Mouse (Mus musculus): Measurements from ENCODE around the gene Fcgr1.
A peak's percentile ranks its signal among the peaks of the same experiment; 100 is the strongest.
"Not testable (repeated sequence)": the region's sequence is repeated elsewhere in the genome, so short reads cannot be mapped to it uniquely, and the experiment has no call there.

The Fcgr1 gene

GRCm38 (mm10) chr3:96293787-96294186 lies at the start of gene Fcgr1:
Gene Fcgr1 (minus strand): TSS chr3:96293969.
- DNase-seq: no peak

GRCm38 (mm10) chr3:96342652-96343051 lies 48.9 kb upstream of the Fcgr1 start:
- not testable (repeated sequence) for DNase-seq

- not testable (repeated sequence) for DNase-seq
These were observed 48.3 kb upstream of the Fcgr1 start for GRCm38 (mm10) chr3:96342100-96342499.

- peak; percentile 70 for DNase-seq
These were observed 47.0 kb upstream of the Fcgr1 start for GRCm38 (mm10) chr3:96340611-96341312.

GRCm38 (mm10) chr3:96338849-96339480 lies 45.2 kb upstream of the Fcgr1 start:
- no peak for DNase-seq

GRCm38 (mm10) chr3:96338043-96338442 lies 44.3 kb upstream of the Fcgr1 start:
- no peak for DNase-seq

- DNase-seq: no peak
These were observed 43.5 kb upstream of the Fcgr1 start for GRCm38 (mm10) chr3:96337269-96337668.

- no peak for DNase-seq
These were observed 42.9 kb upstream of the Fcgr1 start for GRCm38 (mm10) chr3:96336636-96337035.

GRCm38 (mm10) chr3:96335591-96335990 lies 41.8 kb upstream of the Fcgr1 start:
- no peak for DNase-seq

- DNase-seq: no peak
These were observed 41.4 kb upstream of the Fcgr1 start for GRCm38 (mm10) chr3:96335163-96335550.

GRCm38 (mm10) chr3:96334175-96335162 lies 40.7 kb upstream of the Fcgr1 start:
- peak; percentile 45 for DNase-seq

- DNase-seq: no peak
These were observed 39.8 kb upstream of the Fcgr1 start for GRCm38 (mm10) chr3:96333396-96334174.

GRCm38 (mm10) chr3:96332631-96333395 lies 39.0 kb upstream of the Fcgr1 start:
- DNase-seq: peak; percentile 79

- peak; percentile 42 for DNase-seq
These were observed 38.2 kb upstream of the Fcgr1 start for GRCm38 (mm10) chr3:96332000-96332399.

- DNase-seq: no peak
These were observed 37.7 kb upstream of the Fcgr1 start for GRCm38 (mm10) chr3:96331438-96331837.

- no peak for DNase-seq
These were observed 36.8 kb upstream of the Fcgr1 start for GRCm38 (mm10) chr3:96330603-96331002.

- no peak for DNase-seq
These were observed 36.4 kb upstream of the Fcgr1 start for GRCm38 (mm10) chr3:96330181-96330580.

- no peak for DNase-seq
These were observed 35.1 kb upstream of the Fcgr1 start for GRCm38 (mm10) chr3:96328730-96329387.

- peak; percentile 67 for DNase-seq
These were observed 34.4 kb upstream of the Fcgr1 start for GRCm38 (mm10) chr3:96328060-96328729.

GRCm38 (mm10) chr3:96327647-96328046 lies 33.9 kb upstream of the Fcgr1 start:
- no peak for DNase-seq

- DNase-seq: peak; percentile 49
These were observed 33.4 kb upstream of the Fcgr1 start for GRCm38 (mm10) chr3:96327131-96327530.

All from thymus, postnatal 4 days (tissue).